Mouse (Mus musculus): ENCODE results near the gene Amn.

Amn gene

DNA sequence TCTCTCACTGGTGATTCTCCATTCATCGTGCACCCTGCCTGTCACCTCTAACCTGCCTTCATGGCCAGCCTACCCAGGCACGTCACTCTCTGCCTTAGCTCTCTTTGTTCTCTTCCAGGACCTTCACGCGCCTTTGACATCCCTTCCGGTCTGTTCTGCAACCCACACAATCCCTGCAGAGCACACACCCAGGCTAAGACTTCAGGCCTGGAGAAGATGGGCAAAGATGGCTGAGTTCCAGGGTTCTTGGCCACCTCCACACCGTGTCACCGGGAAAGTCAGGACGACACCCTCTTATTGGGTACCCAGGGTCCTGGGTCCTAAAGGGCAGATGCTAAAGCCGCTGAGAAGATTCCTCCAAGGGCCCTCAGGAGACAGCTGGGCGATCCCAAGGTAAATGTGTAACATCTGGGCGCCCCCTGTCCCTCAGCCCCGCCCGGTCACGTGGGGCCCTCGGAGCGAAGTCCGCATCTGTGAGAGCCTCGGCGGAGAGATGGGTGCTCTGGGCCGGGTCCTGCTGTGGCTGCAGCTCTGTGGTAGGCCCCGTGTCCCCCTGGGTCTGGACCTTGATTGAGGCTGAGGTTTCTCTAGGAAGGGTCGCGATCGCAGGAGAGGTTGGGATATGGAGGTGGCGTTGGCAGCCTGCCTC lies at the start of gene Amn:
Gene Amn (plus strand): TSS at position 467 of the 649 bp plus-strand sequence.
- DNase-seq (ENCODE audit: low spot score in 2 of 2), result no peak

DNA sequence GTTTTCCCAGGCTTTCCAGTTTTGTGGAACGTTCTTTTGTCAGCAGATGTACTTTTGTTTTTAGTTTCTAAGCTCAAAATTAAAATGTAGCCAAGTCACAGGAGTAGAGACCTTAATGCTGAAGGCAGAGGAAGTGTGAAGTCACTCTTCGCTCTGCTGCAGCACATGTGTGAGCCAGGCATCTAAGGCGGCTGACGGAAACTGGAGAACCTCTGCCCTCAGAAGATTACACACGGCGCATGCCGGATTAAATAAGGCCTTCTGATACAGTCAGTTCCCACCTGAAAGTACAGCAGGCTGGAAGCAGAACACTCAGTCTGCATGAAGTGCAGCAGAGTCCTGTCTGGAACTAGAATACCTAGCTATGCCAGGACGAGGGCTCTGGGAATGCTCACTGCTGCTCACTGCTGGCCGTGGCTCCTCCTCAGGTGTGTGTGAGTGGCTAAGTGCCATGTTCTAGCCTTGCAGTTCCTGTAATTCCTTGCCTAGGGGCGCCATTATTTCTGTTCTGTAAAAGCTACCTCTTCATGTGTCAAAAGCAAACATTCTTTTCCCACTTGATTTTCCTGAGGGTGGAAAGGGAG lies 45.6 kb upstream of the Amn start:
- DNase-seq (ENCODE audit: low spot score in 2 of 2), result no peak

DNA sequence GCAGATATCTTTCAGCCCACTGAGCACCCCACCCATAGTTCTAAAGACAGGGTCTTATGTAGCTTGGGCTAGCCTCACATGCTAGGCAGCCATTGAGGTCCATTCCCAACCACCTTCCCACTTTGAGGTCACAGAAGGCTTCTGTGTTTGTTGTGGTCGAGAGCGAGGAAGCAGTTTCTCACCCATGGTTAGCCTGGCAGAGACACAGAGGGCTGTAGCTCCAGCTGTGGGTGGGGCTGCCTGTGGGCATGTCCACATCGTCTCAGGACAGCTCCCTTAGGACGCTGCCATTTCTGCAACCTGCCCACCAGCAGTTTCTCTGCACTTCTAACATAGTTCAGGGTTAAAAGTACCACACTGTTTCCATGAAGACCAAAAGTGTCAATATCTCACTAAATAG lies 43.5 kb upstream of the Amn start:
- DNase-seq (ENCODE audit: low spot score in 2 of 2), result no peak

DNA sequence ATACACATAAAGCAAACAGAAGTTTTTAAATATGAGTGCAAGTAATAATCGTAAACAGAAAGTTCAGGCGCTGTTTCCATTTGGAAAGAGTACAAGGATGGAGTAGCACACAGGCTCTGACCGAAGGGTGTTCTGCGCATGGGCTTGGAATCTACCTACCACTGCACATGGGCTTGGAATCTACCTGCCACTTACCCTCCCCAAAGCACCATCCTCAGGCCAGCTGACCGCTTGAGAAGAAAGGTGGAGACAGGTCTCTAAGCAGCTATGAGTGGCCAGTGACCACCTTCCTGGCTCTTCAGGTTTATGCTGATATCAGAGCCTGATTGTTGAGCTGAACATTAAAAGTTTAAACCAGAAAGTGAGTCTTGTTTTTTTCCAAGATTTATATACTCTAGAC lies 42.4 kb upstream of the Amn start:
- DNase-seq (ENCODE audit: low spot score in 2 of 2), result no peak

DNA sequence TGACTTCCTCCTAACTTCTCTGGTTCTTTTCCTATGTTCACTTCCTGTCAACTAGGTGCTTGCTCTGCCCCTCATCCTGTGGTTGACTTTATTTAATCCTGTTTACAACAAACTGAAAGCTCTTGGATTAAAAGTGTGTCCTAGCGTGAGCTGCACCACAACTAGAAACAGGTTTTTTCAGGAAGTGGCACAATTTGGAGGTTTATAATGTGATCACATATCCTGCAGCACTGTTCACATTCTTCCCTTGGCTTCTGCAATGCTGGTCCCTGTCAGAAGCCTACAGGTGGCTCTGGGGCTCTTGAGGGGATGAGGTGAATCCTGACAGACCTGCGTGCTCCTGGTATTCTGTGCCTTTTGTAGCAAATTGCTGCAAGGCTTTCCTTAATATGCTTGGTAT lies 40.1 kb upstream of the Amn start:
- no peak for DNase-seq (ENCODE audit: low spot score in 2 of 2)

DNA sequence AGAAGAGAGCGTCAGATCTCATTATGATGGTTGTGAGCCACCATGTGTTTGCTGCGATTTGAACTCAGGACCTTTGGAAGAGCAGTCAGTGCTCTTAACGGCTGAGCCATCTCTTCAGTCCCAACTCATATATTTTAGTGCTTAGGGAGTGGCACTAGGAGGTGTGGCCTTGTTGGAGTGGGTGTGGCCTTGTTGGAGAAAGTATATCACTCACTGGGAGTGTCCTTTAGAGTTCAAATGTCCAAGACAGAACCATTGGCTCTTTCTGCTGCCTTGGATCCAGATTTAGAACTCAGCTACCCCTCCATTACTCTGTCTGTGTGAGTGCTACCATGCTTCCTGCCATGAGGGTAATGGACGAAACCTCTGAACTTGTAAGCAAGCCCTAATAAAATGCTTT lies 37.1 kb upstream of the Amn start:
- no peak for DNase-seq (ENCODE audit: low spot score in 2 of 2)

DNA sequence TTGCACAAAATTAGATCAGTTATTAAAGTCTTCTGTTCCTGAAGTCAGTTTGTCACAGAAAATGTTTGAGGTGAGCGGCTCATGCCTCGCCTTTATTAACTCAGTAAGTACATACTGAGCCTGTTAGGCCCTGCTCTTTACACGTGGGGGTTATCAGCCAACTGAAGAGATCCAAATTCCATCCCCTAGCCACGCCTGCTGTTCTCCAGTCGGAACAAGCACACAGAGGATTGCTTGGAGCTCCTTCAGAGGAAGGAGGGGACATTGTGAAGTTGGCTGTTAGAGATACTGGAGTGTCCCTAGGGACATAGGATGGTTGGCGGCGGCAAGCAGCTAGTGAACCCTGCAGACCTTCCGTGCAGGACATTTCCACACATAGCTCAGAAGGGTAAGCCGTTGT lies 36.5 kb upstream of the Amn start:
- DNase-seq (ENCODE audit: low spot score in 2 of 2), result no peak

DNA sequence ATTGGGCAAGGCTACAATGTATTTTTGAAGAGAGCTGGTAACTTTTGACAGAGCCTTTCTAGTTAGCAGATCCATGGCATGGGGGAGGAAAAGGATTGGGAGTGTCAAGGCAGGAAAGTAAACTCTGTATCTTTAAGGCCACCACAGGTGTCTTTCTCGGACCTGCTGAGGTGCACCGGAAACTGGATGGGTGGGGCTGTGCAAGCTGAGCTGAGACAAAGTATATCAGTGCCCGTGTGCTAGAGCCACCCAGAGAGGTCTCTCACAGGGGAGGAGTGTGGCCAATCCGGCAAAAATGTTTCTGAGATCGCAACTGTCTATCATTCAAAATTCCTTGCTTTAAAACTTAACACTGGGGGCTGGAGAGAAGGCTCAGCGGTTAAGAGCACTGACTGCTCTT lies 35.3 kb upstream of the Amn start:
- no peak for DNase-seq (ENCODE audit: low spot score in 2 of 2)

DNA sequence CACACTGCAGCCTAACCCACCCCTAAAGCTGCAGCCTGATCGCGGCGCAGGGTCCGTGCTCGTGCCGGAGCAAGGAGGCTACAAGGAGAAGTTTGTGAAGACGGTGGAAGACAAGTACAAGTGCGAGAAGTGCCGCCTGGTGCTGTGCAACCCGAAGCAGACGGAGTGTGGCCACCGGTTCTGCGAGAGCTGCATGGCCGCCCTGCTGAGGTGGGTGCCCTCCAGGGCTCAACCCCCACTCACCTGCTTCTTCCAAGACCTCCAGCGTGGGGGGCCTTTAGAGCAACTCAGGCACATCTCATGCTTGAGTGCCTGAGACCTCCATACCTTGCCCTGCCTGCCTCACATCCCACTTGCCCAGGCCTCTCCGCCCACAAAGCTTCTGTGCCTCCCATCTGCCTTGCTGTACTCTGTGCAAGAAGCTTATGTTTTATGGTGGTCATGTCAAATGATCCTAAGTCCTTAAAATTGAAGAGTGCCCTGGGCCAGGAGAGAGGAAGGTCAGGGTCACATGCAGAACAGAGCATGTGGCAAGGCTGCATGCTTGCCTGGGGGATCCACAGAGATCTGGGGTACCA lies 33.2 kb upstream of the Amn start:
- no peak for DNase-seq (ENCODE audit: low spot score in 2 of 2)

DNA sequence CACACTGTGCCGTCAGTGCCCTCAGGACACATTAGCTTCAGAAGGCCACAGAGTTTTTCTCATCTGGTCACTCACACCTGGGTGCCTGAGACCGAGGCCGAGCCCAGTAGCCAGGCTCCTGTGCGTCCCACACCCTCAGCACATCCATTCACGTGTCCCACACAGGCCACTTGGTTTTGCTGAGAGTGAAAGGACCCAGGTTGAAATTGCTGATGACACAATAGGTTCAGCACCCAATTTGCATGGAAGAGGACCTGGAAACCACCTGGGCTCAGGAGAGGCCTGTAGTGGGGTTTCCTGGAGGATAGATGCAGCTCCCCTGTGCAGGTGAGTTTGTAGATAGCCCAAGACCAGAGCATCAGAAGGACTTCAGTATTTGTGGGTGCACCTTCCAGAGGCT lies 32.5 kb upstream of the Amn start:
- no peak for DNase-seq (ENCODE audit: low spot score in 2 of 2)

DNA sequence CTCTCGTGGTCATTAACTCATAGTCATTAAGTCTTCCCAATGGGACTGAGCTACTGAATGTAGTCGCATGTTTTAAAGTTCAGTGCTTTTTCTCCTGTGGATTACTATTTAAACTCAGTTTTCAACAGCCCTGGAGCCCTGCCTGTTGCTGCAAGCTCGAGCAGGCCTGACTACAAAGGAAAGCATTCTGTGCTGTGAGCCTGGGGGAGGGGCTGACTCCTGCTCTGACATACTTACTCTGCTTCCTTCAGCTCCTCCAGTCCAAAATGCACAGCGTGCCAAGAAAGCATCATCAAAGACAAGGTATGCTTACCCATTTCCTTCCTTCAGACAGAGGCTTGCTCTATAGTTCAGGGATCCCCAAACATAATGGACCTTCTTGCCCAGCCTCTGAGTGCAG lies 32.1 kb upstream of the Amn start:
- no peak for DNase-seq (ENCODE audit: low spot score in 2 of 2)

DNA sequence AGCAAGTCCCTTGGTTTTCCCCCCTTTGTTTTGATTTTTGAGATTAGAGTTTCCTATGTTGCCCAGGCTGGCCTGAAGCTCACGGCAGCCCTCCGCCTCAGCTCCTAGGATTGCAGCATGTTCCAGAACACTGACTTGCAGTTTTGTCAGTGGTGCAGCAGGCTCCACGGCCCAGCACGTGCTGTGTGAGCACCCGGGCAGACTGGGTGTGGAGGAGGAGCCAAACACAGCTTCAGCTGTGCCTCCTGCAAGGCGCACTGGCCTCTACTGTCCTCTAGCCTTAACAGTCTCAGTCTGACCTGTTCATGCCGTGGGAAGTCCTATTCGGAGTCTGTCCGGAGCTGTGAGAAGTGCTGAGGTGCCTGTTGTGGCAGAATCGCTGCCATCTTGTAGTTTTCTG lies 31.0 kb upstream of the Amn start:
- DNase-seq (ENCODE audit: low spot score in 2 of 2), result no peak

DNA sequence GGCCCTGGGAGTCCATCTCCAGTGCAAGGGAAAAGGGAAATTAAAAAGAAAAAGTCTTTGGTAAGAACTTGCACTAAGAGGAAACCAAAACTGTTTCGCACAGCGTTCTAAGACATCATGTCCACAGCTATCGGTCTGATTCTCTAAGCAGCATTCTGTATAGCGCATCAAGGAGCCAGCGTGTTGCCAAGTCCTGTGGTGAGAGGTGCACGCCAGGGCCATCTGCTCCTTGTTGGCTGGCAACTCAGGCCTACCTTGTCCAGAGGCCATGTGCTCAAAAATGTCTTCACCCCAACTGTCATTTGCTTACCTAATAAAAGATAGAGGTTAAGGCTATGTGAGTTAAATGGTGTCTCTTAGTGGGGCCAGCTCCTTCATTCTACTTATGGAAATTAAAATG lies 29.0 kb upstream of the Amn start:
- no peak for DNase-seq (ENCODE audit: low spot score in 2 of 2)

DNA sequence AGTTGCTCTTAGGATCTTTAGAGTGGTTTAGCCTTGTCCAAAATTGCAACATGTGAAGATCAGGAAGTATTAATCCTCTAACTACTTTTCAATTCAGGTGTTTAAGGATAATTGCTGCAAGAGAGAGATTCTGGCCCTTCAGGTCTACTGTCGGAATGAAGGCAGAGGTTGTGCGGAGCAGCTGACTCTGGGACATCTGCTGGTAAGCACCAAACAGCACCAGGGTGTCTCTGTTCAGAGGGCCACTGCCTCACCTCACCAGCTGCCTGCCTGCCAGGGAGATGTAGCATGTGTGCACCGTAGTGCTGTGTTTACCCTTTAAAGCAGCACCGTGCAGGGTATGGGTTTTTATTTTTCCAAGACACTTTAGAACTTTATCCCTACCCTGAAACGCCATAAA lies 28.5 kb upstream of the Amn start:
- DNase-seq (ENCODE audit: low spot score in 2 of 2), result no peak

DNA sequence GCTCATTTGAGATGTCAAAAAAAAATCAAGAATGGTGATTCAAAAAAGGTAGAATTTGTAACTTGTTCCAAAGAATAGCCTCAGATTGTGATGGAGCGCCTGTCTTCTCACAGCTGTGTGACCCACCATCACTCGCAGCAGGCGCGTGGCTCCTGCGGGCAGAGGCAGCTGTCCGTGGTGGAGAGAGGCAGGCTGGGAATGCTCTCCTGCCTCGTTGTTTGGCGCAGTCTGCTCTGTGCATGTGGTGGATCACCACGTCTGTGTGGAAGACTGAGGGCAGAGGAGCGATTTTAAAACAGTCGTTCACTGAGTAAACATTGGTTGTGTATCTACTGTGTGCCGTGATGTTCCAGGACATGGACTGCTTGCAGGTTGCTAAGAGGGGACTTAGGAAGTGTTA lies 27.2 kb upstream of the Amn start:
- no peak for DNase-seq (ENCODE audit: low spot score in 2 of 2)

DNA sequence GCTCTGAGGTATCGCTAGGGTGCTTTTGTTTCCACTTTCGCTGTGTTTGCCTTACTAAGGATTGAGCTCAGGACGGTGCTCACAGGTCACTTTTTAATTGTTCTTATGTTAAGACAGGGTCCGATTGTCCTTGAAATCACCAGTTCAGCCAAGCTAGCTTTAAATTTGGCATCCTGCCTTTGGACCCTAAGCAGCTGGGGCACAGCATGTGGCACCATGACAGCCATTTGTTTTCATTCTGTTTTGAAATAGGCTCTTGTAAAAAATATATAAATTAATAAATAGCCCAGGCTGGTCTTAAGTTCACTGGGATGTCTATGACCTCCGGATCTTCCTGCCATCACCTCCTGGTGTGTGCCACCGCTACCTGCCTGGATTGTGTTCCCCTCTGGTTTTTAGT lies 25.8 kb upstream of the Amn start:
- no peak for DNase-seq (ENCODE audit: low spot score in 2 of 2)

DNA sequence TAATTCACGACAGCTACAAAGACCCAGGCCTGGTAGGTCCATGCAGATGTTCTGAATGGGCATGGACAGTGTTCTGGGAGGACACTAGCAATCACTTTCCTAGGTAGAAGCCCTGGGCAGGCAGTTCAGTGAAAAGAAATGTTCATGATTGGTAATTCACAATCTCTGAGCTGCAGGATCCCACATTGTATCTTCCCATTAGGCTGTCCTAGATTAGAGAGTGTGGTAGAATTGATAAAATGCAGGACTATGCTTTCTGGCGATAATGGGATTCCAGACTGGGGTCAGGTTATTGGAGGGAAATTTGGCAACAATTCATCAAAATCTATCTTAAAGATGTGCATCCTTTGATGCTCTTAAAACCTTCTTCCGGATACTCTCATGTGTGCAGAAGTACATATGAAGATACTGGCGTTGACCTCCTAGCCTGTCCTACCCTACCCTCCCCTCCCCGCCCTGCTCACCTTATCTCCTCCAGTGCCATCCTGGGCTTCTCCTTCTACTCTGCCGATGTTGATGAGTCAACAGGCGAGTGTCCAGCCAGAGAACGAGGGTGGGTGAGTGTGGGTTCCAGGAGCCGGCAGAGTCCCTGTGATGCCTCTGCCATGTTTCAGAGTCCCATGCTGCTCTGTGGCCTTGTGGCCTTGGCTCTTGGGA lies 24.0 kb upstream of the Amn start:
- no peak for DNase-seq (ENCODE audit: low spot score in 2 of 2)

DNA sequence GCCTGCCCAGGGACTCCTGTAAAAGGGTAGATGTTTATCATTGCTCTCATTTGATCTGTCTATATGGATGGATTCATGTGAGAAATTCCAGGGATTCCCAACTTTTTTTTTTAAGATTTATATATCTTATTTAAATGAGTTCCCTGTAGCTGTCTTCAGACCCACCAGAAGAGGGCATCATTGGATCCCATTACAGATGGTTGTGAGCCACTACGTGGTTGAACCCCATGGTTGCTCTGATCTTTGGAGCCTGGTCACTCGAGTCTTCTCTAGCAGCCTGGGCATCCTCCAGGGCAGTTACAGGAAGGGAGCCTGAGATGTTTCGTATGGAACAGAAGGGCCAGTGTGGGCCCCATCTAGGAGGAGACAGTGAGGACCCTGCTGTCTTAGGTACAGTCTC lies 21.8 kb upstream of the Amn start:
- DNase-seq (ENCODE audit: low spot score in 2 of 2), result no peak

DNA sequence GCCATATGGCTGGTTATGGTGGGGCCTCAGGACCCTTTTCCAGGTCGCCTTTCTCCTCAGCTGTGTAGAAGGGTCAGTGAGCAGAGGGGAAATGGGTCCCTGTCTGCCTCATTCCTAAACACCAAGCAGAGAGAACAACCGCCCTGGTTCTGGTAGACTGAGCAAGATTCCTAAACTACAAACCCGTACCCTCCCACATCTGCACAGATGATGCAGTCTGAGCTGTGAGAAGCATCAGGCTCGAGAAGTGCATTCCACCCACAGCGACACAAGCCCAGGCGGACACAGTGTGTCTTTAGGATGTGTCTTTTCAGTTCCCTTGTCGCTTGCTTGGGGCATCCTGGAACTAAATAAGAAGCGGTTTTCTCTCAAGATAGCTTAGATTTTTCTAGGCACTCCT lies 20.8 kb upstream of the Amn start:
- DNase-seq (ENCODE audit: low spot score in 2 of 2), result peak in 1 of 2 experiments; percentile 48

DNA sequence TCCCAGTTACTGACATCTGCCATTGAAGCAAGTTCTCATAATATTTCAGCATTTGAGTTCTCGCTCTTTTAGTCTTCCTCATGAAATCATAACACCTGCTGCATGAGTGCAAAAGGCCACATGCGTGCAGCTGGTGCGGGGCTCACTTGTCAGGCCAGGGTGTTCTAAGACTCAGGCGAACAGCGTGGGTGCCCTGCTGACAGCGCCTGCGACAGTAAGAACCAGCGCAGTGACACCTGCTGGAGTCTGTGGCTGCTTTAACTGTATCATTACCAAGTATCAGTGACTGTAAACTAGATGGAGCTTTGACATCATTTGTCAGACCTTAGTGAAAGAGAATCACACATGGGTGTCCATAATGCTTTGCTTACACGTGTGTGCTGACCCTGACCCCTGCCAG lies 19.7 kb upstream of the Amn start:
- DNase-seq (ENCODE audit: low spot score in 2 of 2), result no peak

DNA sequence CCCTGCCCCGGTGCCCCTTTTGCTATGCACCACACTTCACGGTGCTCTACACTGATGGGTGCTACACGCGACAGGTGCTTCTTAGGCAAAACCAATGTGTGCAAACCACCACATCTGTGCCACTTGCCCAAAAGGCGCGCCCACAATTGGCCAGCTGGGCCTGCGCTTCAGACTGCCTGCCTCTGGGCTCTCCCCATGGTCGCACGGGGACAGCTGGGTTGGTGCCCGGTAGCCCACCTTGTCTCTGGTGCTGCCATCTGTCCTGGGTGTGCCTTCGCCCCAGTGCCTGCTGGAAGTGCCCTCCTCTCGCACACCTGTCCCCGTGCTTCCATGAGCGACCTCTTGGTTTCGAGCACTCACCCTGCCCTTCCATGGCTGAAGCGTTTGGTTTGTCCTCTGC lies 7.2 kb upstream of the Amn start:
- no peak for DNase-seq (ENCODE audit: low spot score in 2 of 2)

DNA sequence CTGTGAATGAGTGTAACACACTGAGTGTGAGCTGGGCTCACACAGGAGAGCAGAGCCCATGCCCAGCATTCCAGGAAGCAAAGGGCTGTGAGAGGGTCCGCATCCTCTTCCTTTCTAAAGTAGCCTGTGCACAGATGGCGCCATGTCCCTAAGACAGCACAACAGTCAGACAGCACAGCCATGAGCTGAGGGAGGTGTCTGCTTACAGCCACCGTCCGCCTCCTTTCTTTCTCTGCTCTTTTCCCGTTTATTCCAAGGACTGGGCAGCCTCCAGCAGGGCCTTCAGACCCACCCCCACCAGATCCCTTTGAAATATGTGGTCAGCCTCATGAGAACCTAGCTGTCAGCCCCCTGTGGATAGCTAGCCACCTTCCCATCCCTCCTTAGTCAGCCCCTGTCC lies 5.7 kb upstream of the Amn start:
- no peak for DNase-seq (ENCODE audit: low spot score in 2 of 2)

DNA sequence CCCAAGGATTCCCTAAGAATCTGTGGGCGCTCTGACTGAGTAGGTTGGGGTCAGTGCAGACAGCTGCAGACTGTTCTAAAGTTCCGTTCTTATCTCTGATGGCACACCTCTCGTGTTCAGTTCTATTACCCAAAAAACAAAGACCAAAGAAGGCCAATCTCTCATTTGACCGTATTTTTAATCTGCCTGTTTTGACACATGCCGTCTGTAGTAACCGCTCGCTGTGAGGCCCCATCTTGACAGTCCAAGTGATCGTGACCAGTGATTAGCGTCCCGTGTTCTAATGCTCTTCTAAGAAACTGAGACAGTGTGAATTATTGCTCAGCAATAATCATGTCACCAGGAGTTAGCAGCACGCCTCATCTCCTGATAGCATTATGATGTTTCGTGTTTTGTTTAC lies 4.3 kb upstream of the Amn start:
- no peak for DNase-seq (ENCODE audit: low spot score in 2 of 2)

All from right cerebral cortex, postnatal 36 days (tissue).